Mouse (Mus musculus) adrenal gland, adult 8-10 months (tissue): Measurements from ENCODE around the gene L3hypdh. TPM values are rescaled to one million over a fixed set of nuclear protein-coding genes. Genes with fewer than 3 reads are reported as not detected.

ENCODE experiments used
- DNase-seq: peaks from one replicate; pipeline ENCODE4 v3.0.0; 2022
- total RNA-seq, 4 experiments: library from RNA; stranded (reverse); gene quantifications; 2 replicates each; pipeline ENCODE4 v1.2.4; 2022

The L3hypdh gene
- total RNA-seq, result 10 to 100 TPM; 15.1 to 16.6 (median 16.1) TPM

DNA sequence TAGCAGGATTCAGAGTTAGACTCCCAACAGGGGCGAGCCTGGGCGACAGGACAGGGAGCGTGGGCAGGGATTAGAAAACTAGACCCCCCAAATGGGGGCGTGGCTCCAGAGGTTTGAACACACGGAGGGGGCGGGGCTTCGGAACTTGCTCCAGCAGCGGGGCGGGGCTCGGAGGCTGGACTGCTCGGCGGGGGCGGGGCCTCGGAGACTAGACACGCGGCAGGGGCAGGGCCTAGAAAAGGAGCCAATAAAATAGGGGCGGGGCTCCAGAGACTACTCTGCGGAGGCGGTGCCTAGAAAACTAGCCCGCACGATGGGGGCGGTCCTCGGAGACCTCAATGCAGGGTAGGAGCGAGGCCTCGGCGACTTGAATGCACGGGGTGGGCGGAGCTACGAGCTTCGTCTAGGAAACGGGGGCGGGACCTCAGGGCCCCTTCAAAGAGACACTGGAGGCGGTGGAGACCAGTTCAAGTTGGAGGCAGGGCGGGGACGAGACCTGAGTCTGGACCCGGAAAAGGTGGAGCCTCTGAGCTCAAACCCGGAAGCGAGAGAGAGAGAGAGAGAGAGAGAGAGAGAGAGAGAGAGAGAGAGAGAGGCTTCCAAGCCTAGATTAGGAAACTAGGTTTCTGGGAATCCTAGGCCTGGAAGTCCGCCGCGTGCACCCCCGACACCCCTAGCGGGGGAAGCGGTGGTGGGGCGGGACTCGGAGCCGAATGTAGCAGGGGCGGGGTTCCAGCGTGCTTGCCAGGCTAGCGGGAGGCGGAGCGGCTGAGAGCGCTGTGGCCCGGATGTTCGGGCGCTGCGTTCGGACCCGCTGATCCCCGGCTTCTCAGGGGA lies at the start of gene L3hypdh, which contains the start of gene Jkamp:
L3hypdh (minus strand) TSS at position 111 of the 837 bp plus-strand sequence.
Jkamp (plus strand) TSS at position 261 of the 837 bp plus-strand sequence.
- DNase-seq, result peak; percentile 100

DNA sequence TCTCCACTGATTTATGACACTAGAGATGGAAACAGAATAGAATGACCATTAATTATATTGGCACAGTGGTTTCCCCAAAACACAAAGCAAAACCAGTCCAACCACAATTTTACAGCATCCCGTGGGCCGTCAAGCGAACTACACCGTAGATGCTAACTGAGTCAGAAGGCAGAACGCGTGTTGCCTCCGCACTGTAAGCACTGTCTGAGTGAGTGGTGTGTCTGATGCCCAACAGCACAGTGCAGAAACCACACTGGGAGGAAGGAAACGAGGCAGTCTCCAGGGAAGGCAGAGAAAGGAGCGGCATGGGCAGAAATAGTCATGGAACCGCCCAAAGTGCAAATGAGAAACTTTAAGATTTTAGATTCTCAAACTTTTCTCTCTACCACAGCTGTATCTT lies 44.0 kb upstream of the L3hypdh start:
- DNase-seq, result no peak

DNA sequence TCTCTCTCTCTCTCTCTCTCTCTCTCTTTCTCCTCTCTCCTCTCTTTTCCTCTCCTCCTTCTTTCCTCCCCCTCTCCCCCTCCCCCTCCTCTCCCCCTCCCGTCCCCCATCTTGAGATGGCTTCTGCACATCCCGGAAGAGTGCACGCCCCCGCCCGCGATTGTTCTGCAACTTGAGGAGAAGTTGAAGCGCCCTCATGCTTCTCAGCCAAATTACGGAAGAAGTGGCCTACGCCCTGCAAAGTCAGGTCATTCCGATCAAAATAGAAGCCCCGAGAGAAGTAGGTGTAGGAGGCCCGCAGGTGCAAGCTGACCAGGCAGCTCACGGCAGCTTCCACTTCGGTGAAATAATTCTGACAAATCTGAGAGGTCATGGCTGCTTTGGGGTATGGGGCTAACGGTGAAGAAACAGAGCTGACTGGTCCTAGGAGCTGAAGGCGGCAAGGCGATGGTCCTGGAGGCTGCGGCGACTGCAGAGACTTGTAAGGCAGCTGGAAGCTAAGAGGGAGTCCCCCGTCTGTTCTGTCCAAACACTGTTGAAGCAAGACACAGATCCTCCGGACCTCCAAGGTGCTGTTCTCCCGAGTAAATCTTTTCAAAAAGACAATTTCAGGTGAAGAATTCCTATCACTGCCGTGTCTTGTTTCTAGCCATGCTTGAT lies 30.6 kb upstream of the L3hypdh start:
- no peak for DNase-seq

DNA sequence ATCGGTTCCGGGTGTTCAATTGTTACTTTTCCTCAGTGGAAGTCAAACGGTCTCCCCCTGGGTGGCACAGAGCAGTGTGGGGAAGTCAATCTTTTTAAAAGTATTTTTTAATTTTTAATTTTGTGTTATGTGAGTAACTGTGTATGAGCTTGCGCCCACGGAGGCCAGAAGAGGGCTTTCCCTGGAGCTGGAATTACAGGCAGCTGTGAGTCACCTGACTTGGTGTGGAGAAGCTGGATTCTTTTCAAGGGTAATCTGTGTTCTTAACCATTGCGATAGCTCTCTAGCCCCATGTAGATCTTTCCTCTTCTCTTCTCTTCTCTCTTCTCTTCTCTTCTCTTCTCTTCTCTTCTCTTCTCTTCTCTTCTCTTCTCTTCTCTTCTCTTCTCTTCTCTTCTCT lies 29.9 kb upstream of the L3hypdh start:
- DNase-seq, result no peak

DNA sequence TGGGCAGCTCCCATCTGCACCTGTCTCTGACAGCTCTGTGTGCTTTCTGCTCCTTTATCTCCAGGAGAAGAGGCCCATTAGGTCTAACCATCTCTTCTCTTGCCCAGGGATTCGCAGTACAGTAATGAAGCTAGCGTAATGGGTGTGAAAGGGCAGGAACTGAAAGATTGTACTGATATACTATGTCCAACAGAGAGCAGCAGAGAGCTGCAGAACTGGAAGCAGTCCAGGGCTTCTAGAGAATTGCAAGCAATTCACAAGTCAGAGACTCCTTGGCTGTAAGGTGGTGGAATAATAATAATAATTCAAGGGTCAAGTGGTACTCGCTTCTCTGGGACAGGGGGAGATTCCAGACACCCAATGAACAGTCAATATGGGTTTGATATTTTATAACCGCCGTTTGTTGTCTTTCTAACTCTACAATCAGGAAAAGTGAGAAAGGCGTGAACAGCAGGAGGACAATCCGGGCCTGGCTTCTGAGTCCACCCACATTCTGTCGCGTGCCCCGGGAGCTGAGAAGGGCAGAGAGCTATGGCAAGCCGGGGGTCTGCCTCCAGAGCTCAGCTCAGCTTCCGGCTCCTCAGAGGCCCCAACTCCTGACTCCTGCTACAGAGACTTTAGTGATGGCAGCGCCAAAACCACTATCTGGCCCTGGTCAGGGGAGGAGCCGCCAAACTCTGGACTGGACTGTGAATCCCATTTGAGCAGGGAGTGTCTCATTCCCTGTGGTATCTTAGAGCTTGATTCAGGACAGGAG lies 19.5 kb upstream of the L3hypdh start:
- DNase-seq, result peak; percentile 31

DNA sequence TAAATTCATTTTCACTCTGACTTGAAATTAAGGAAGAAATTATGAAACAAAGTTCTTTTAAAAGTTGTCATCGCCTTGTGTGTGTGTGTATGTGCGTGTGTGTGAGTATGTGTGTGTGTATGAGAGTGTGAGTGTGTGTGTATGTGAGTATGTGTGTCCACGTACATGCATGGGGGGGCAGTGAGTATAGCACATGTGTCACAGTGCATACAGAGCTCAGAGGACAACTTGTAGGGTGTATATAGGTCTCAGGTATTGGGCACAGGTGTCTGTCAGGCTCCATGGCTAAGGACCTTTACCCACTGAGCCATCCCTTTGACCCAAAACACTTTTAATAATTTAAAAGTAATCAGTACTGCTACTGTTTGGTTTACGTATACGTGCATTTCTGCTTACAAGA lies 18.8 kb upstream of the L3hypdh start:
- no peak for DNase-seq

DNA sequence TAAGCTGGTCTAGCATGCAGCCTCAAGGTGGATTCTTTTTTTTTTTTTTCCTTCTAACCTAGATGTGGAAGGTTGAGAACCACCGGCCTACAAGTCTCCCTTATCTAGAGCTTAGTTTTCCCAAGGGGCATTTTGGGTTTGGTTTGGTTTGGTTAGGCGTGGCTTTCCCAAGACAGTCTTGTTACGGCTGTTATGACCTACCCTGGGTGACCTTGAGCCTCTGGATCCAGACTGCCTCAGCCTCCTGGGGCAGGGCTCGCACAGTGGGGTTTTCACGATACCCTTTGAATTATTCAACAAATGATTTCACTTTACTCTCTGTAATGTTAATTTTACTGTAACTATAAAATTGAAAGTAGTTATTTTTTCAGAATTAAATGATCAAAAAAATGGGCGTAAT lies 17.5 kb upstream of the L3hypdh start:
- DNase-seq, result no peak

DNA sequence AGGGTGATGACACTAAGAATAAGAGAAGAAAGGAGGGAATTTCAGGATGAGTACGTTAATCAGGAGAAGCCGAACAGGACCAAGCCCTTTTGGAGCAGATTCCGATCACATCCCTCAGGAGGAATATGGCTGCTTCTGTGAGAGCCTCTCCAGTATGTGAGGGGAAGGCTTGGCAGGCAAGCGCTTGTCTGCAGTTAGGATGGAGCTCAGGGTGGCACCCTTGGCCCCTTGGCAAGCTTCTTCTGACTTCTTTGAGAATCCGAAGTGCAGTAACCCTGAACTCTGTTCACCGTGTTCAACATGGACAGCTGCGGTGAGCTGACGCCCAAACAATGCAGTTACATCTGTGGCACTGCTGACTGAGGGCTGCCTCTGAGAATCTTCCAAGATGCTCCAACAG lies 11.7 kb upstream of the L3hypdh start:
- DNase-seq, result no peak

DNA sequence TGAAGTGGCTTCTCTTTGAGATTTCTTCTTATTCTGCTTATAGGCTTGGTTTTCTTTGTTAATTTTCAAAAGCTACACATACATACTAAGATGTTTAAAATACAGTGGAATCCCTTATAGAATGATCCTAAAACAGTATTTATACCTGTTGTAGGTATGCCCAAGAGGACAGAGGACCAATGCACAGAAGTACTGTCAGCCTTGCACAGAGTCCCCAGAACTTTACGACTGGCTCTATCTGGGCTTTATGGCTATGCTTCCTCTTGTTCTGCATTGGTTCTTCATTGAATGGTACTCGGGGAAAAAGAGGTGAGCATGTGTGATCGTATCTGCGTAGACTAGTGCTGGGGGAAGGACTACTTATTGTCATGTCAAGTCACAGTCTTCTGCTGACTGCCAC lies 4.6 kb upstream of the L3hypdh start:
- no peak for DNase-seq

DNA sequence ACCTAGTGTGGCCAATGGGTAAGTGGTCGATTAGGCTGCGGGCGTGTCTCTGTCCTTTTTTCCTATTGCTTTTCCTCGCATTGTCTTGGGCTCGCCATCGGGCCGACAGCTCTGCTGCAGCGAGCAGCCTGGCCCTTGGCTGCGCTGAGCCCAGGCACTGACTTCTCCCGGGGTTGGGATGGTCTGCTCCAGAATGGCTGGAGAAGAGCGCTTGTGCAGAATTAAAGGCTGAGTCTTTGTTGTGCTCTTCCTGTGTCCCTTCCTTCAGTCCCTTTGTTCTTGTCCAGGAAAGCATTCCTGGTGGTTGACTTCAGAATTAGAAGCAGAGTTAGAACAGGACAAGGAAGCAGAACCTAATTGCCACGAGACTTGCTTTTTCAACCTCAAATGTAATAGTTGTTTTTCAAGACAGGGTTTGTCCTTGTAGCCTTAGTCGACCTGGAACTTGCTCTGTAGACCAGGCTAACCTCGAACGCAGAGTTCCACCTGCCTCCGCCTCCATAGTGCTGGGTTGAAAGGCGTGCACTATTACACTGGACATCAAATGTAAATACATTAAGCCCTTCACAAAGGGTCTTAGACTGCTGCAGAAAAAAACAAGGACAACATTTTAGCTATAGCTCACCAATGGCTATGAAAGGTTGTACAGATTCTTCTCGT lies 1.1 kb upstream of the L3hypdh start:
- no peak for DNase-seq

DNA sequence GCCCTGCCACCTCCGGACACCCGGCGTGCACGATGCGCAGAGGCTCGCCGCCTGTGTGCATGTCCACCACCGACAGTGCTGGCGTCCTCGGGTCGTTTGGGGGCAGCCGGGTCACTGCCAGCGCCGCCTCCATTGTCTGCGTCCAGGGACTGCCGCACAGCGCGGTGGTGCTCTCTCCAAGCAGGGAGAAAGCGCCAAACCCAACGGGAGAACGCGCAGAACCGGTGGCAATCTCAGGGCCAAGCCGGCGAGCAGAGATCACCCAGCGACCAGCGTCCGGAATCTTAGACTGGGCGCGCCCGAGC lies 263 bp downstream of the L3hypdh start:
- DNase-seq, result no peak

DNA sequence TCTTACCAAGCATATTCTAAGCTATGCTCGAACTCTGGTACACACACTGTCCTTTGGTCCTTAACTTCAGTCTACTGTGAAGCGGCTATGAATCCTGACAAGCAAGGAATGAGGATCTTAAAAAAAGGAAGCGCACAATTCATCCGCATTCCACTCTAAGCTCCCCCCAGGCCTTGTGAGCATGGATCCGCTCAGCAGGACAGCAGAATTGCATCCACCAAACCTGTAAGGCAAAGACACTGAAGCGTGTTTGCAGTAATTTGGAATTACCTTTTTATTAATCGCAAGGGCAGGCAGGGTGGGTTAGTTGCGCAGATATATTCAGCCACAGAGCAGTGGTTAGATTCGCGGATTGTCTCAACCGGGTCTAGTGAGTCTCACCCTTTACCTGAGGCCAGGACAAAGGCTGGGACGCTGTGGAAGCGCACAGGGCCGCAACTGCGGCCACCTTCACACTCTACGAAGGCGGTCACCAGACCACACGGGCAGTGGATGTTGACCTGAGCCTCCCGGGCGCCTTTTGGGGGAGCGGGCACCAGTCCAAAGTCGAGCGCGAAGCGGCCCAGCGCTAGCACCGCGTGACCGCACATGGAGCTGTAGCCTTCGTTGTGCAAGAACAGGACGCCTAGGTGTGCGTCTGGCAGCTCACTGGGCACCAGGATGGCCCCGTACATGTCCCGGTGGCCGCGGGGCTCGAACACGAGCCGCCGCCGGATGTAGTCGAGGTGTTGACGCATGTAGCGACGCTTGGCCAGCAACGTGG lies 797 bp downstream of the L3hypdh start:
- no peak for DNase-seq

DNA sequence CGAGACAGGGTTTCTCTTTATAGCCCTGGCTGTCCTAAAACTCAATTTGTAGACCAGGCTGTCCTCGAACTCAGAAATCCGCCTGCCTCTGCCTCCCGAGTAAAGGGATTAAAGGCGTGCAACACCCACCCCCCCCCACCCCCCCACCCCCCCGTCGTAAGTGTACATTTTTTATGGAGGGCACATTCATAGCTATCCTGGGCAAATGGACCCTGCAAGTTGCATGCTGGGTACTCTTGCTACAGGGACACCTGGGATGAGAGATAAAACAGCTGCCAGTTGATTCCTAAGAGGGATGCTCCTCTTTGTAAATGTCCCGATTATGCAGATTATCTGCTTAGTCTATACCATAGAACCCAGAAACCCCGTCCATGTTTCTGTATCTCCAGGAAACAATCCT lies 2.0 kb downstream of the L3hypdh start:
- no peak for DNase-seq

DNA sequence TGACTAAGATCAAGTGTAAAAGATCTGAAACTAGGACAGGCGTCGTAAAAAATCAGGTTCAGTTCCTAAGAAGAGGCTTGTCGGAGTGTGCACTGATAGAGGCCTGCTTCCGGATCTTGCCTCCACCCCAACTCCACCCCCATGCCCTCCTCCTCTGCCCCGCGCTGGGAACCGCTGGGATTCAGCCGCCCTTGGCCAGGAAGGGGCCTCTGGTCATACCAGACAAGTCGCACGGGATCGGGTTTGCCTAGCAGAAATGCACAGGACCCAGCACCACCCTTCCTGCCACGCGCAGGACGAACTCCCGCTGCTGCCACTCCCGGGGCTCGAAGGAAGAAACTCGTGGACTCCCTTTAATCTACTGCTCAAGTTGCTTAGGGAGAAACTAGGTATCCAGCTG lies 2.9 kb downstream of the L3hypdh start:
- no peak for DNase-seq

DNA sequence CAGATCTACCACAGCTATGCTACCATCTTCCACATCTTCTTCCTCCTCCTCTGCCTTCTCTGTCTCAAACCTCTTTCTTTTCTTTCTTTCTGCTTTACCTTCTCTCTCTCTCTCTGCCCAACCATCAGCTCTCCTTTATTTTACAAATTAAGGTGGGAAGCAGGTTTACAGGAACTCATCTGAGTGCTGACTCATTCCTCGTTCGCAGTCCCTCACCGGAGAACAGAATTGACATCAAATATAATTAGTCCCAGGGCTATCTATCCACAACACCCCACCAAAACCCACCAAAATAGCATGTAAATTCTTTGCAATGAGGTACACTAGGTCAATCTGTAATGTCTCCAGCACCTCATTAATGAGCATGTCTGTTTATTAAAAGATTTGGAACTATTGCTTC lies 3.3 kb downstream of the L3hypdh start:
- DNase-seq, result no peak

DNA sequence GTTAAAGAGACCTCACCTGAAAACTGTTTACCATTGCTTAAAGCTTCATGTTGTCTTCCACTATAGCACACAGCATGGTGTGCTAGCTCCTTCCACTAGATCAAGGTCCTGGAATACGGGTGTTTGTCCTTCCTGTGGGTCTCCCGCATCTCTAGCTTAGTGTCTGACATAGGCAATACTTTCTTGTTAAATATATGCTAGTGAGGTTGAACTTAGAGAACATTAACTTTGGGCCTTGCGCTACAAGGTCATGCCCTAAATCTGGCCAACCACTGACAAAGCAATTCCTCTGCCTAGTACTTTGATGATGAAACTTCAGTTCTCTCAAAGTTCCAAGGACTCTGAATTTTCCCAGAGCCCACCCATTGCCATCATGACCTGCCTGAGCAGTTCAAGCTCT lies 7.0 kb downstream of the L3hypdh start:
- DNase-seq, result no peak

DNA sequence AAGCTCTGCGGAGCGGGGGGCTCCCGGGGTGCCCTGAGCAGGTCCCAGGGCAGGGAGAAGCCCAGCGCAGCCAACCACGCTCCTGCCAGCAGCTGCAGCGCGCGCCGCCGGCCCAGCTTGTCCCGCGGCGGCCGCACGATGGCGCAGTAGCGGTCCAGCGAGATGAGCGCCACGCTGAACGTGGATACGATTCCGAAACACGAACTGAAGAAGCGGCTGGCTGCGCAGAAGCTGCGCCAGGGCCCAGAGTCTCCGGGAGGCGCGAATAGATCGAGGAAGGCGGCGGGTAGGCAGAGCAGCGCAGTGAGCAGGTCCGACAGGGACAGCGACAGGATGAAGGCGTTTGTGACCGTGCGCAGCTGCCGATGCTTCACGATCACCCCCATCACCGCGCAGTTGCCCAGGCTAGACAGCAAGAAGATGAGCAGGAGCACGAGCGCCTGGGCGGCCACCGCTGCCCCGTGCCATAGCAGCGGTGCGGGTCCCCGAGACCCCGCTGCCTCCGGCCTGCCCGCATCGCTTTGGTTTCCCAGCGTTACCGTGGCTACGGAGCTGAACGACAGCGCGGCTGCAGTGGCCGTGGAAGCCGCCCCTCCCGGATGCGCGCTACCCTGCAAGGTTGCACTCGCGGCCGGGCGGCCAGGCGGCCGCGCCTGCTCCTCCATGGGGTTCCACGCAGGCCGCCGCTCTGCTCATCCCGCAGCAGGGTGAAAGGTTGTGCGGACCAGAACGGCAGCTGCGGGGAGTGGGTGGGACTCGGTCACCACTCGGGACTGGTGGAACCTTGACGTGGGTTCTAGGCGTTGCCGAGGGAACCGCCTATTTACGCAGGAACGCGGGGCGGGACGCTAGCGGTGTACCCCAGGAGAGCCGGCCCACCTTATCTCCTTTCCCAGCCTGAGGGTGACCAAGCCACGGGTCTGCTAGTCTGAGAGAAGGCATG lies 14.6 kb downstream of the L3hypdh start, which contains the start of gene Gpr135:
Gpr135 (minus strand) TSS at position 799 of the 943 bp plus-strand sequence.
- DNase-seq, result peak; percentile 65

DNA sequence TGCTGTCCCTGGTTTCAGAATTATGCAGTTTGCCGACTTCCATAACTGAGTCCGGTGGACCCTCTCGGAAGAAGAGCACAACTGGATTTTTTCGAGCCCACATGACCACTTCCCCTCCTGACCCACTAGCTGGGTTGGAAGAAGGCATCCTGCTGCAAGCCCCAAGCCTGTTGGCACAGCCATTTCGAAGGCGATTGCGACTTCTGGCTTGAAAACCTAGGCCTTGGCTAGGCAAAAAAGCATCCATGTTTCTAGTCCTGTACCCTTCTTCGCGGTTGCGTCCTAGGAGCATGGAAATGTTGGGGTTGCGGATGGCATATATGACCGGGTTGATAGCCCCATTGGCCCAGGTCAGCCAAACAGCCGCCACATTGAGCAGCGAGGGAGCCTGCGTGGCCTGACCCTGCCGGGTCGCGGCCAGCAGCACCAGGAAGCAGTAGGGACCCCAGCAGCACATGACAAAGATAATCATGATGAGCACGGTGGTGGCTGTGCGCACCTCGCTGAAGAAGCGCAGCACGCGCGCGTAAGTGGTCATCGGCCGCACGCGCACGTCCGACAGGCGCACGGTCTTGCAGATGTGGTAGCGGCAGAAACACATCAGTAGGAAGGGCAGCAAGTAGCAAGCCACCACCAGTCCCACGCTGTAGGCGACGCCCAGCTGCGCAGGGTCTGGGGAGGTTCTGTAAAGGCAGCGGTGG lies 15.5 kb downstream of the L3hypdh start:
- peak; percentile 25 for DNase-seq

DNA sequence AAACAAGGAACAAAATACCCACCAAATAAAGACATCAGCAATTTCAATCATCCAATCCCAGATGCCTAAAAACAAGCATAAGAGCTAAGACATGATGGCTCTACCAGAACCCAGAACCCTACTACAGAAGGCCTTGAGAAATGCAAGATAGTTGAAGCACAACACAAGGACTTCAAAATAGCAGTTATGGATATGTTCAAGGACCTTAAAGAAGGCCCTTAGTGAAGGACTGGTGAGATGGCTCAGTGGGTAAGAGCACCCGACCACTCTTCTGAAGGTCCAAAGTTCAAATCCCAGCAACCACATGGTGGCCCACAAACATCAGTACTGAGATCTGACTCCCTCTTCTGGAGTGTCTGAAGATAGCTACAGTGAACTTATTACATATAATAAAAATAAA lies 27.5 kb downstream of the L3hypdh start:
- no peak for DNase-seq

DNA sequence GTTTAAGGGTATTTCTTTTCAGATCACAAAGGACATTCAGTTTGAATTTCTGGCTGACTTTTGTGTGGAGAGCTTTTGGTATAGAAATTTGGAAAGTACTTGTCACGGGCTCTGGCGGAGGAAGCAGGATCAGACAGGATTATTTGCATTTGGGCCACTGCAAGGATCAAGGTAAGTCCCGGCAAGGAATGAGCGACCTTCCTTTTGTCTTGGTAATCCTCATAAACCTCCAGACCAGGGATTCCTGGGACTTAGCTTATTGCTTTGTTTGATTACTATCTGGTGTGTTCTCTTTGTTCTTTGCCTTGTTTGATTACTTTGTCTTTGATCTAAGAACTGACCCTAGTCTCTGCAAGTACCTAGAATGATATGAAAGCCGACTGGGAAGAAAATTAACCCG lies 31.4 kb downstream of the L3hypdh start:
- DNase-seq, result no peak
